Mouse (Mus musculus): ENCODE results near the gene Aspscr1. TPM values are rescaled to one million over a fixed set of nuclear protein-coding genes. Genes with fewer than 3 reads are reported as not detected.
"Not testable (repeated sequence)": the region's sequence is repeated elsewhere in the genome, so short reads cannot be mapped to it uniquely, and the experiment has no call there.

Aspscr1 gene
- total RNA-seq, 2 experiments from 2014 or later, result 50.0 to 55.7 TPM

DNA sequence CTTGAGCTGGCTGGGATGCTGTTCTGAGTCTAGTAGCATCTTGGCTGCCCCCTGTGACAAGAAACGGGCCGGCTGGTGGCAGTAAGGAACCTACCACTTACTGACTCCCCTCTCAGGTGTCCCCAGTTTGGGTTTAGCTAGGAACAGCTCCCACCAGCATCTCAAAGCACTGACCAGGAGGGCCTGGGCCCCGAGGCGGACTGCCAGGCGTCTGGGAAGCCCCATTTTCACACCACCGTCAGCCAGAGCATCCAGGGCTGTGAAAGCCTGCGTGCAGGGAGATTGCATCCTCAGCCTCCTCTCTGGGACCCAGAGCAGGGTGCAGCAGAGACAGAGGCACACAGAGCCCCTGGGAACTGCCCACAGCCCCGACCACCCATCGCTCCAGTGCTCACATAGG is 31.5 kb upstream of the Aspscr1 start:
- no peak for DNase-seq (ENCODE audit: extremely low spot score in 1 of 2, low spot score in 1 of 2)

GRCm38 (mm10) chr11:120641869-120642268 is 30.9 kb upstream of the Aspscr1 start:
- no peak for DNase-seq (ENCODE audit: extremely low spot score in 1 of 2, low spot score in 1 of 2)

GRCm38 (mm10) chr11:120642939-120643600 is 29.7 kb upstream of the Aspscr1 start:
- DNase-seq (ENCODE audit: extremely low spot score in 1 of 2, low spot score in 1 of 2), result no peak

GRCm38 (mm10) chr11:120643601-120643987 is 29.2 kb upstream of the Aspscr1 start, which contains the start of gene Pycr1:
Gene Pycr1 (minus strand): TSS chr11:120643769.
- DNase-seq (ENCODE audit: extremely low spot score in 1 of 2, low spot score in 1 of 2), result peak; percentile 76 to 83

DNA sequence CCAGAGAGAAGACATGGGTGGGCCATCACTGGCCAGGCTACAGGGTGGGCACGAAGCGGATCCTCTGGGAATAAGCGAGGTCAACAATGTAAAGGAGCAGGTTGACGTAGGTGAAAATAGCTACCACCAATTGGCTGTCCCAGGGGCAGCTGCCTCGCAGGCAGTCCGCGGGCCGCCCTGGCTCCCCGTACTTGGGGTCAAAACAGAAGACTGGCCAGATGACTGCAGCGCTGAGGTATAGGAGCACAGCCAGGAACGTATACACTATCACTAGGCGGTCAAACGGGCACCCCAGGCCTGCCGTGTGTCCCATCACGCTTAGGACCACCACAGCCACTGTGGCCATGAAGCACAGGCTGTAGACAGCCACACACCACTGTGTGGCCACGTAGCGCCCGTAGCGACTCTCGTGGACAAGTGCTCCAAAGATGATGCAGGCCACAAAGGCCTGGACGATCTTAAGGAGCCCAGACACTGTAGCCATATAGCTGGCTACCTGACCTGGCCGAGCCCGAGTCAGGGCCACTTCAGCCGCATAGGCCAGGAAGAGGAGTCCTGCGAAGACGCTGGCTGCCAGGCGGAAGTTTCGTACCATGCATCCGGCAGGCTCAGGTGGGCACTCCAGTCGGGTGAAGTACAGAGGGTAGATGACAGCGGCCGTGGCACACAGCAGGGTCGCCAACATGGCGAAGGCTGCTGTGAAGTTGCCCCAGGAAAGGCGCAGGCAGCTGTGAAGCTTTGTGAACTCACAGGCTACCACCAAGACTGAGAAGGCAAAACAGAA is 25.5 kb upstream of the Aspscr1 start:
- DNase-seq (ENCODE audit: extremely low spot score in 1 of 2, low spot score in 1 of 2), result no peak

DNA sequence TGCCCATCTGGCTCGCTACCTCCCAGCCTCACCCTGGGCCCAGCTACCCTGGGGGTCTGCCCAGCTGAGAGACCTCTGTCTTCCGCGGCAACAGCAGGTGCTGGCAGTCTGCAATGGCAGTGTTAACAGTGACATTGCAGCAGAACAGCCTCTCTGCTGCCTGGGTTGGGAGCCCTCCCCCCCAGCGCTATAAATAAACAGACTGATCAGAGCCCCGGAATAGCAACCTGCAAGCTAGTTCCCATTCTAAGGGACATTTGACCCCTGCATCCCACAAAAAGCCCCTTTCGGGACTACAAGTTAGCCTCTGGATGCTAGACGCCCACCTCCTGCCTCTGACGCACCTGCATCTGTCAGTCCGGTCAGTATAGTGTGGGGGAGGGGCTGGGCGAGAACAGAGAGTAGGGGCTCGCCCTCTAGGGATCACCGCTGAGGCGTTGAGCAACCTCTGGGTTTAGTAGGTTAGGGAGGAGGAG is 24.7 kb upstream of the Aspscr1 start, which contains the start of gene Myadml2:
Gene Myadml2, minus strand, starts transcription at position 158 of the 476 bp plus-strand sequence.
- DNase-seq (ENCODE audit: extremely low spot score in 1 of 2, low spot score in 1 of 2), result peak in 1 of 2 experiments; percentile 48

DNA sequence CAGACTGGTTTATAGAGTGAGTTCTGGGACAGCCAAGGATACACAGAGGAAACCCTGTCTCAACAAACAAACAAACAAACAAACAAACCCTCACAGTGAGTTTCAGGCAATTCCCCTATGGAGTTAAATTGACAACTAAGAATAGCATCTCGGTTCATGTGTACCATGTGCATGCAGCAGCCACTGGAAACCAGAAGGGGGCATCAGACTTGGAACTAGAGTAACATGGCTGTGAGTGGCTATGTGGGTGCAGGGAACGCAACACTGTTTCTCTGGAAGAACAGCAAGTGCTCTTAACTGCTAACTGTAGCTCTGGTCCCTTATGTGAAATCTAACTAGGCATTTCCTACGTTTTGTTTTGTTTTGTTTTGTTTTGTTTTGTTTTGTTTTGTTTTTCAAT is 20.9 kb upstream of the Aspscr1 start:
- no peak for DNase-seq (ENCODE audit: extremely low spot score in 1 of 2, low spot score in 1 of 2)

DNA sequence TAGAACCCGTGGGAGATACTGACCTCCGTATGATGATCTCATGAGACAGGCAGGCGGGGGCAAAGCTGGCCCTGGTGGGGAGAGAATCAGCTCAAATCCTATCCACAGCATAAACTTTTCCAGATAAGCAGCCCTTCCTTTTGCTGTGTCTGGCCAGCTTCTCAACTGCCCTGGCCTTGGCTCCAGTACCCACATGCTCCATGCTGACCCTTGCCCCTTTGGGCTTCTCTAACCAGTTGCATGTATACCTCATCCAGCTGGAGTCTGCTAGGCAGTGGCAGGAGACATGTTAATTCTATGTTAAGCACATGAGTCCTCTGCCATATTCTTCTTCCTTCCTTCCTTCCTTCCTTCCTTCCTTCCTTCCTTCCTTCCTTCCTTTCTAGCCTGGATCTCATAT is 18.0 kb upstream of the Aspscr1 start:
- DNase-seq (ENCODE audit: extremely low spot score in 1 of 2, low spot score in 1 of 2), result no peak

GRCm38 (mm10) chr11:120657301-120657700 is 15.5 kb upstream of the Aspscr1 start:
- no peak for DNase-seq (ENCODE audit: extremely low spot score in 1 of 2, low spot score in 1 of 2)

DNA sequence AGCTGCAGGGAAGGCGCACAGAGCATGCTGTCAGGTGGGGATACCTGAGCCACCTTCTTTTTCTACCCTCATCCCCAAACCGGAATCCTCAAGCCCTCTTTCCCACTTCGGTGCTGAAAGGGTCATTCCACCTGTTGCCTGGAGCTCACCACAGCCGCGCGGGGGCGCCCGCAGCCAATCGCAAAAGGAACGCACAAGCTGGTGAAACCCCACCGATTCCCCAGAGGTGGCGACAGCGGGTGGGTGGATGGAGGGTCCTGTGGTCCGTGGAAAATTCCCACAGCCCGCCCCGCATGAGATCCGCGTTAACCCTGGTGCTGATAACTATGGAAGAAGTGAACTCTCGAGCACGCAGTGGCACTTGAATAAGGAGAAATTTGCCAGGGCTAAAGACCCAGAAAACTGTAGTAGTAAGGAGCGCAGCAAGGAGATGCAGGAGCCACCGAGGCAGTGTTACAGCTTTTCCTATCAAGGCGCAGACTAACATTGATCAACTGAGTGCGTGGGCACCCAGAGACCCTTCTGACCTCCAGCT is 13.8 kb upstream of the Aspscr1 start:
- peak; percentile 58 to 84 for DNase-seq (ENCODE audit: extremely low spot score in 1 of 2, low spot score in 1 of 2)

GRCm38 (mm10) chr11:120659509-120660300 is 13.1 kb upstream of the Aspscr1 start:
- no peak for DNase-seq (ENCODE audit: extremely low spot score in 1 of 2, low spot score in 1 of 2)

GRCm38 (mm10) chr11:120660301-120661075 is 12.3 kb upstream of the Aspscr1 start:
- no peak for DNase-seq (ENCODE audit: extremely low spot score in 1 of 2, low spot score in 1 of 2)

- DNase-seq (ENCODE audit: extremely low spot score in 1 of 2, low spot score in 1 of 2), result no peak
These were observed 11.7 kb upstream of the Aspscr1 start, which contains the start of gene Notum for GRCm38 (mm10) chr11:120661076-120661460. Gene Notum (minus strand): TSS chr11:120661175.

DNA sequence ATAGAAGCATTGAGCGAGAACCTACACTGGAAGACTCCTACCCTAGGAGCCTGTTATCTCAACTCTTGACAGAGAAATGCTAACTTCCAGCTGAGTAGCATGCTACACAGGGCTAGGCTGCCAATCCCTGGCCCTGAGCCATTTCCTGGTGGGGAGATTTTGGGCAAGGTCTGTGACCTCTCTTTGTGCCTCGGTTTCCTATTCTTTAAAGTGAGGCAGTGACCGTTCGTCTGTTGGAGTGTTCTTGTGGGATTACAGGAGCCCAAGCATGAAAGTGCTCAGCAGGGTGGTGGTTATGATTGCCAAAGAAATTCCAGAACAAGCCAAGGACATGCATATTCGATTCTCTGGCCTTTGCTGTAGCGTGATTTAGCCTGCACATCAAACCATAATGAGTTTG is 10.0 kb upstream of the Aspscr1 start:
- DNase-seq (ENCODE audit: extremely low spot score in 1 of 2, low spot score in 1 of 2), result no peak

DNA sequence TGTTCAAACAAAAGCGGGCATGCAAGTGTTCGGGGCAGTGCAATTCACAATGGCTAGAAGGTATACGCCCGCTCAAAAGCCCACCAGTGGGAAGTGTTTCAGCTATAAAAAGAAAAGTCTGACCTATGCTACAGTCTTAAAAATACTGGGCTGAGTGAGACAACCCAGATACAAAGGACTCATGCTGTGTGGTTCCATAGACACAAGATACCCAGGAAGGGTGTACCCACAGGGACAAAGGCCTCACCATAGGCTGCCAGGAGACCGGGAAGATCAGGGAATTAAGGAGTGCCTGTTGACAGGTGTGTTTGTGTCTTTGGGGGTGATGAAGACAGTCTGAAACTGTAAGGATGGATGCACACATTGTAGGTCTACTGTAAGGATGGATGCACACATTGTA is 9.1 kb upstream of the Aspscr1 start:
- no peak for DNase-seq (ENCODE audit: extremely low spot score in 1 of 2, low spot score in 1 of 2)

GRCm38 (mm10) chr11:120665406-120665805 is 7.4 kb upstream of the Aspscr1 start:
- DNase-seq (ENCODE audit: extremely low spot score in 1 of 2, low spot score in 1 of 2), result no peak

- no peak for DNase-seq (ENCODE audit: extremely low spot score in 1 of 2, low spot score in 1 of 2)
These were observed 6.2 kb upstream of the Aspscr1 start for GRCm38 (mm10) chr11:120666617-120667016.

DNA sequence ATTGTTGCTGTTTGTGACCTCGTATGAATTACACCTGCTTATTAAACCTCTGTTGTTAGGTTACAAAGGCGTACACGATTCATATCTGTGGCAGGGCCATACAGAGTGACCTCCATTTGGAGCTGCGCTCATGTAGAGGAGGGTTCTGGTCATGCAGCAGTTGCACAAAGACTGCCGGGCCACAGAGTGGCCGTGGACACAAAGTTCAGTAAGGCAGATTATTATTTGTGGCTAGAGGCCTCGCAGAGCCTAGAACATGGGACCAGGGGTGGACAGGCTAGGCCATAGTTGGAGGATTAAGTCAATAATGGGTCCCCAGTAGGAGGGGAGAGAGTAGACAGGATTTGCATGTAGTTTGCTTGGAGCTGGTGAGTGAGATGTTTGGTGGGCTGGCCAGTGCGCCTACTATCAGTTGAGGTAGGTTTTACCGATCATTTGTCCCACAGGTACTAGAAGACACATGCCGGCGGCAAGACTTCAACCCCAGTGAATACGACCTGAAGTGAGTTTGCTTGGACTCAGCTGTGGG is 885 bp downstream of the Aspscr1 start:
- DNase-seq (ENCODE audit: extremely low spot score in 1 of 2, low spot score in 1 of 2), result no peak

DNA sequence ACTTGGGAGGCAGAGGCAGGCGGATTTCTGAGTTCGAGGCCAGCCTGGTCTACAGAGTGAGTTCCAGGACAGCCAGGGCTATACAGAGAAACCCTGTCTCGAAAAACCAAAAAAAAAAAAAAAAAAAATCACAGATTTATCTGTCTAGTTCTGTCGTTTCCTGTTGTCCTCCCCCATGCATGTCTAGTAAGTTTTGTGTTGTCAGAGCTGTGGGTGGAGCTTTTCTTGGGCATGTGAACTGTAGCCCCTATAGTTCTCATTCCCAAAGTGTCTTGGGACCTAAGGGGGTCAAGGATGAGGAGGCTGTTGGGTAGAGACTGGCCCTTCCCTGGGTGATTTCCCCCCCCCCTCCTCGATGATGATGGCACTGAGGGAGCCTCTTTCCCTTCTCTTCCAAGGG is 3.1 kb downstream of the Aspscr1 start:
- not testable (repeated sequence) for DNase-seq (ENCODE audit: extremely low spot score in 1 of 2, low spot score in 1 of 2)

- no peak for DNase-seq (ENCODE audit: extremely low spot score in 1 of 2, low spot score in 1 of 2)
These were observed 4.2 kb downstream of the Aspscr1 start for GRCm38 (mm10) chr11:120676951-120677350.
